In genomic region chr12:105281070-105281469, GRCm38 (mm10) we compare ENCODE assay signal across 31 mouse cellular contexts. TPM values are rescaled to one million over a fixed set of nuclear protein-coding genes. Genes with fewer than 3 reads are reported as not detected.
DNase-seq lines count a peak whose midpoint lies in the region; ATAC-seq lines count a peak whose summit lies in the region.
"Had no signal": no experiment of that assay in that cellular context is flagged by ENCODE, and none has a peak within 500 bp of the region (broad histone marks: within the 10 kb centered on the region; RNA-seq: fewer than 3 reads in every experiment).

No protein-coding gene starts in this region.

- 0 out of 2 replicates have a peak, but pooled peaks cover 6% of the 10 kb centered on the region for H3K9me3 ChIP-seq in hindbrain, embryonic 10.5 days
- H3K9me3 ChIP-seq in hindbrain, embryonic 13.5 days: no peaks in the 10 kb centered on the region; the same call in 1 of the 2 replicates
- H3K9me3 ChIP-seq in limb, embryonic 11.5 days (ENCODE audit: control insufficient read depth, low read length): no peaks in the 10 kb centered on the region
- no peaks in the 10 kb centered on the region for H3K9me3 ChIP-seq in limb, embryonic 10.5 days (replicated peaks)
- H3K9me3 ChIP-seq in neural tube, embryonic 11.5 days (ENCODE audit: control insufficient read depth, low read length): no peaks in the 10 kb centered on the region
- H3K9me3 ChIP-seq: intestine, embryonic 15.5 days; stomach, embryonic 15.5 days had no signal

- DNase-seq in hindbrain, embryonic 10.5 days (ENCODE audit: low spot score): peak; percentile 39
- DNase-seq in limb, embryonic 11.5 days (ENCODE audit: low spot score): peak; percentile 29
- DNase-seq in limb, embryonic 10.5 days (ENCODE audit: low spot score): no peak
- peak; percentile 65 for DNase-seq in embryo, embryonic 10 days (ENCODE audit: low spot score)
- DNase-seq in neural tube, embryonic 11.5 days (ENCODE audit: low spot score): peak; percentile 58
- no peak for DNase-seq in left cerebral cortex, adult 18-20 months (ENCODE audit: low spot score in 2 of 2)
- DNase-seq: cerebellum, adult 8-10 months; heart, postnatal 10 days; lung, postnatal 10 days; thymus, adult 18-20 months; thymus, postnatal 4 days had no signal

- H3K36me3 ChIP-seq in hindbrain, embryonic 10.5 days: no peaks in the 10 kb centered on the region
- no peaks in the 10 kb centered on the region for H3K36me3 ChIP-seq in hindbrain, embryonic 13.5 days
- H3K36me3 ChIP-seq in limb, embryonic 11.5 days (ENCODE audit: control insufficient read depth, insufficient read depth, low read length): no peaks in the 10 kb centered on the region
- no peaks in the 10 kb centered on the region for H3K36me3 ChIP-seq in limb, embryonic 10.5 days
- no peaks in the 10 kb centered on the region for H3K36me3 ChIP-seq in neural tube, embryonic 11.5 days (ENCODE audit: control insufficient read depth, insufficient read depth, low read length)
- H3K36me3 ChIP-seq: intestine, embryonic 15.5 days; stomach, embryonic 15.5 days had no signal

- no peak overlapping the region for H3K9ac ChIP-seq in hindbrain, embryonic 13.5 days
- no peak overlapping the region for H3K9ac ChIP-seq in limb, embryonic 11.5 days (ENCODE audit: low read length)
- H3K9ac ChIP-seq in neural tube, embryonic 11.5 days (ENCODE audit: low read length): no peak overlapping the region
- H3K9ac ChIP-seq: forebrain, embryonic 13.5 days; hindbrain, embryonic 14.5 days; intestine, embryonic 15.5 days; liver, embryonic 14.5 days; stomach, embryonic 15.5 days had no signal

- no peak overlapping the region for H3K4me2 ChIP-seq in hindbrain, embryonic 13.5 days
- no peak overlapping the region for H3K4me2 ChIP-seq in limb, embryonic 11.5 days (ENCODE audit: low read depth, severe bottlenecking)
- H3K4me2 ChIP-seq in neural tube, embryonic 11.5 days (ENCODE audit: low read depth): no peak overlapping the region
- H3K4me2 ChIP-seq: forebrain, embryonic 13.5 days; heart, embryonic 11.5 days; hindbrain, embryonic 14.5 days; intestine, embryonic 15.5 days; stomach, embryonic 15.5 days had no signal

- WGBS in hindbrain, embryonic 10.5 days: 29% methylated on average over 8 of the region's 8 CpGs
- 17% methylated on average over 8 of the region's 8 CpGs for WGBS in hindbrain, embryonic 13.5 days
- WGBS in limb, embryonic 11.5 days: 30% methylated on average over 8 of the region's 8 CpGs
- WGBS in limb, embryonic 10.5 days: 35% methylated on average over 8 of the region's 8 CpGs
- WGBS in neural tube, embryonic 11.5 days: 32% methylated on average over 8 of the region's 8 CpGs

- ATAC-seq in hindbrain, embryonic 13.5 days (ENCODE audit: low FRiP score): no peak
- no peak for ATAC-seq in limb, embryonic 11.5 days (ENCODE audit: insufficient number of reproducible peaks, low FRiP score, low TSS enrichment, low read depth)
- ATAC-seq in neural tube, embryonic 11.5 days (ENCODE audit: insufficient read depth, low FRiP score, low TSS enrichment): no peak
- ATAC-seq in CD4-positive, CD25-positive, alpha-beta regulatory T cell, adult 4 months: no peak
- ATAC-seq: forebrain, embryonic 13.5 days; intestine, embryonic 15.5 days; midbrain, embryonic 16.5 days had no signal

- no peak overlapping the region for H3K27ac ChIP-seq in hindbrain, embryonic 10.5 days
- no peak overlapping the region for H3K27ac ChIP-seq in hindbrain, embryonic 13.5 days
- no peak overlapping the region for H3K27ac ChIP-seq in limb, embryonic 11.5 days (replicated peaks; ENCODE audit: low read depth, low read length)
- H3K27ac ChIP-seq in limb, embryonic 10.5 days: no peak overlapping the region
- no peak overlapping the region for H3K27ac ChIP-seq in neural tube, embryonic 11.5 days (ENCODE audit: low read depth, low read length)
- H3K27ac ChIP-seq: forebrain, embryonic 13.5 days; hindbrain, embryonic 14.5 days; intestine, embryonic 15.5 days; liver, embryonic 14.5 days; stomach, embryonic 15.5 days had no signal

- no peaks in the 10 kb centered on the region for H3K27me3 ChIP-seq in hindbrain, embryonic 10.5 days (ENCODE audit: insufficient read depth, poor library complexity, severe bottlenecking)
- H3K27me3 ChIP-seq in hindbrain, embryonic 13.5 days: no peaks in the 10 kb centered on the region; the same call in 1 of the 2 replicates
- H3K27me3 ChIP-seq in limb, embryonic 11.5 days (ENCODE audit: control insufficient read depth, insufficient read depth, low read length): peaks cover 3% of the 10 kb centered on the region; the same call in 1 of the 2 replicates
- no peaks in the 10 kb centered on the region; the same call in 1 of the 2 replicates for H3K27me3 ChIP-seq in limb, embryonic 10.5 days (ENCODE audit: low read depth, poor library complexity, severe bottlenecking)
- H3K27me3 ChIP-seq in neural tube, embryonic 11.5 days (ENCODE audit: control insufficient read depth, insufficient read depth, low read length): no peaks in the 10 kb centered on the region
- H3K27me3 ChIP-seq: forebrain, embryonic 13.5 days had no signal

- no peak overlapping the region for H3K4me3 ChIP-seq in hindbrain, embryonic 10.5 days
- H3K4me3 ChIP-seq in hindbrain, embryonic 13.5 days: no peak overlapping the region
- H3K4me3 ChIP-seq in limb, embryonic 11.5 days (ENCODE audit: low read depth, low read length): no peak overlapping the region
- H3K4me3 ChIP-seq in limb, embryonic 10.5 days: no peak overlapping the region
- no peak overlapping the region for H3K4me3 ChIP-seq in neural tube, embryonic 11.5 days (ENCODE audit: low read depth, low read length)
- H3K4me3 ChIP-seq: forebrain, embryonic 13.5 days; intestine, embryonic 15.5 days; stomach, embryonic 15.5 days had no signal

- H3K4me1 ChIP-seq in hindbrain, embryonic 10.5 days (replicated peaks): peaks cover 31% of the 10 kb centered on the region
- peaks cover 21% of the 10 kb centered on the region for H3K4me1 ChIP-seq in hindbrain, embryonic 13.5 days (replicated peaks)
- no peaks in the 10 kb centered on the region for H3K4me1 ChIP-seq in limb, embryonic 11.5 days (ENCODE audit: control insufficient read depth, insufficient read depth, low read length)
- peaks cover 9% of the 10 kb centered on the region for H3K4me1 ChIP-seq in limb, embryonic 10.5 days
- no peaks in the 10 kb centered on the region for H3K4me1 ChIP-seq in neural tube, embryonic 11.5 days (ENCODE audit: control insufficient read depth, insufficient read depth, low read length)
- H3K4me1 ChIP-seq: intestine, embryonic 15.5 days; stomach, embryonic 15.5 days had no signal

RNA-seq across cellular contexts. Expression of gene Tunar, which starts 52.6 kb away (rescaled TPM):
- polyA plus RNA-seq in hindbrain, embryonic 10.5 days (2016; fragmentation: Nextera tagmentation; extraction: Ambion mirVana): 0.31 and 0.67 TPM in 2 replicates
- polyA plus RNA-seq in hindbrain, embryonic 13.5 days (2015; fragmentation: Nextera tagmentation; extraction: Ambion mirVana): 9.7 and 10.7 TPM in 2 replicates
- polyA plus RNA-seq in limb, embryonic 11.5 days (2014; fragmentation: Nextera tagmentation; extraction: Ambion mirVana): 0.20 and 0.27 TPM in 2 replicates
- 0.23 and 0.26 TPM in 2 replicates for polyA plus RNA-seq in limb, embryonic 10.5 days (2016; fragmentation: Nextera tagmentation; extraction: Ambion mirVana)
- polyA plus RNA-seq in neural tube, embryonic 11.5 days (2014; fragmentation: Nextera tagmentation; extraction: Ambion mirVana): 0.51 and 0.77 TPM in 2 replicates
- total RNA-seq in left cerebral cortex, adult 18-20 months (2021): 1 to 10 TPM; 8.7 to 9.4 TPM
- not detected for polyA plus RNA-seq in CD4-positive, CD25-positive, alpha-beta regulatory T cell, adult 4 months (2017; shearing (Covaris generic))
- total RNA-seq: gastrocnemius, adult 8-10 months; granulocyte monocyte progenitor cell, adult 5-6 weeks; megakaryocyte, adult 5-6 weeks had no signal
- polyA plus RNA-seq: liver, embryonic 14.5 days; spleen, adult 2 months had no signal

RNA-seq across cellular contexts. Expression of gene Tcl1, which starts 58.5 kb away (rescaled TPM):
- polyA plus RNA-seq in hindbrain, embryonic 10.5 days (2016; fragmentation: Nextera tagmentation; extraction: Ambion mirVana): not detected in 2 replicates
- polyA plus RNA-seq in hindbrain, embryonic 13.5 days (2015; fragmentation: Nextera tagmentation; extraction: Ambion mirVana): not detected in 2 replicates
- not detected in 2 replicates for polyA plus RNA-seq in limb, embryonic 11.5 days (2014; fragmentation: Nextera tagmentation; extraction: Ambion mirVana)
- not detected in 2 replicates for polyA plus RNA-seq in limb, embryonic 10.5 days (2016; fragmentation: Nextera tagmentation; extraction: Ambion mirVana)
- polyA plus RNA-seq in neural tube, embryonic 11.5 days (2014; fragmentation: Nextera tagmentation; extraction: Ambion mirVana): not detected in 2 replicates
- total RNA-seq in left cerebral cortex, adult 18-20 months (2021): not detected
- polyA plus RNA-seq in CD4-positive, CD25-positive, alpha-beta regulatory T cell, adult 4 months (2017; shearing (Covaris generic)): not detected
- total RNA-seq: adrenal gland, adult 18-20 months; gastrocnemius, adult 8-10 months; granulocyte monocyte progenitor cell, adult 5-6 weeks; heart, postnatal 10 days; layer of hippocampus, postnatal 10 days; left cerebral cortex, postnatal 10 days; megakaryocyte, adult 5-6 weeks had no signal
- polyA plus RNA-seq: cortical plate, adult 2 months; forebrain, embryonic 13.5 days; frontal cortex, adult 2 months; heart, embryonic 11.5 days; hindbrain, embryonic 14.5 days; intestine, embryonic 15.5 days; large intestine, adult 2 months; limb, embryonic 14.5 days; liver, embryonic 14.5 days; midbrain, embryonic 16.5 days; spleen, adult 2 months; stomach, embryonic 15.5 days had no signal

Comparison
In these comparisons a context has a peak if more than half of its experiments do, and no peak if none do; other contexts are left out.
1. DNase-seq: peak in hindbrain, embryonic 10.5 days (single experiment), limb, embryonic 11.5 days (single experiment), embryo, embryonic 10 days (single experiment) and neural tube, embryonic 11.5 days (single experiment); none in limb, embryonic 10.5 days (single experiment) and left cerebral cortex, adult 18-20 months (0 of 2).